Mouse (Mus musculus) embryonic fibroblast, embryonic 13.5 days (primary cell): Measurements from ENCODE around the gene Arl4c.

Source experiments
- CTCF ChIP-seq: IDR thresholded peaks from 2 replicates; pipeline ENCODE4 v1.5.1; 2011; ENCODE audit warnings: mild to moderate bottlenecking, control low read depth, low read length, moderate library complexity, borderline replicate concordance; ENCODE audit not compliant: insufficient read depth
- POLR2A ChIP-seq: IDR thresholded peaks from 2 replicates; pipeline ENCODE4 v1.6.1; 2011; ENCODE audit warnings: low read depth, mild to moderate bottlenecking, control low read depth, low read length, moderate library complexity

DNA sequence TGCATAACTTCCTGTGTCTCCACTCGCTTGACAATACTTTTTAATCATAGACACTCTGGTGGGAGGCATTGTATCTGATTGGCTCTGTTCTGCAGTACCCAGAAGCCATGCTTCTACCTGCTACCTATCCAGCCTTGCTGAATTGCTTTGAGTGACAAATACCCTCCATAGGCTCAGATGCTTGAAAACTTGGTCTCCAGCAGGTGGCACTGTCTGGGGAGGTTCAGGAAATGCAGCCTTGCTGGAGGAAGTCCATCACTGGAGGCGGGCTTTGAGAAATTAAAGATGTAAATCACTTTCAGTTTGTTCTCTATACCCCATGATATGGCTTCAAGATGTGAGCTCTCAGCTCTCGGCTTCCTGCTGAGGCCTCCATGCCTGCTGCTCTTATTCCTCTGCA is 48.1 kb upstream of the Arl4c start:
- no peak for TF ChIP-seq CTCF
- no peak for TF ChIP-seq POLR2A
